11 mouse cellular contexts compared by ENCODE assay signal in the genomic region with DNA sequence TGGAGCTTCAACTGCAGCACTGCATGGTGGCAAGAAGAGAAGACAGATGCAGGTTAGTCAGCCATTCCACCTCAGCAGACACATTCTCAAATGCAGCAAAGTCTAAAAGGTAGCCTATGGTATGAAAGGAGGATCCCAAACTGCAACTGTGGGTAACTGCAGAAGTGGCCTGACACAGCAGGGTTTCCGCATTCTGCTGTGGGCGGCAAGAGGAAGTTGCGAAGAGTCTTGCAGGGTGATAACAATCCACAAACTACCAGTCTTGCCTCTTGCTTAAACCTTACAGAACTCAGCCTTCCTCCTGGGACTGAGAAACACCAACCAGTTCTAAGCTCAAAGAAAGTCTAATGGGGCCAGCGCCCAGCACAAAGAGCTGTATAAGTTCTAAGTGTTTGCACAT.
DNase-seq lines count a peak whose midpoint lies in the region; ATAC-seq and TF ChIP-seq lines count a peak whose summit lies in the region.
"Had no signal": no experiment of that assay in that cellular context is flagged by ENCODE, and none has a peak within 500 bp of the region (broad histone marks: within the 10 kb centered on the region; RNA-seq: fewer than 3 reads in every experiment).

No protein-coding gene starts in this region.

- no peaks in the 10 kb centered on the region for H3K27me3 ChIP-seq in lung, postnatal 0 days (replicated peaks; ENCODE audit: insufficient read depth, low read length)
- no peaks in the 10 kb centered on the region for H3K27me3 ChIP-seq in spleen, adult 2 months (ENCODE audit: control insufficient read depth, insufficient read depth, low read length)
- no peaks in the 10 kb centered on the region for H3K27me3 ChIP-seq in forebrain, embryonic 13.5 days
- H3K27me3 ChIP-seq: limb, embryonic 15.5 days had no signal

- peak overlapping the region; percentile 47; the same call in 1 of the 2 replicates for H3K27ac ChIP-seq in lung, postnatal 0 days (ENCODE audit: low read length)
- H3K27ac ChIP-seq in spleen, adult 2 months (ENCODE audit: insufficient read depth, low read length) = peak overlapping the region; percentile 80
- H3K27ac ChIP-seq in forebrain, embryonic 13.5 days = no peak overlapping the region
- H3K27ac ChIP-seq: limb, embryonic 15.5 days had no signal

- H3K4me3 ChIP-seq in lung, postnatal 0 days (ENCODE audit: low read depth, low read length) = 0 out of 2 replicates have a peak overlapping the region, but pooled peaks have one; percentile 3
- peak overlapping the region; percentile 72 for H3K4me3 ChIP-seq in spleen, adult 2 months (ENCODE audit: extremely low read depth, insufficient read depth, insufficient read length)
- no peak overlapping the region for H3K4me3 ChIP-seq in forebrain, embryonic 13.5 days
- H3K4me3 ChIP-seq: limb, embryonic 15.5 days had no signal

- H3K4me2 ChIP-seq in lung, postnatal 0 days (replicated peaks; ENCODE audit: low read depth, low read length) = no peak overlapping the region
- no peak overlapping the region for H3K4me2 ChIP-seq in forebrain, embryonic 13.5 days
- H3K4me2 ChIP-seq: limb, embryonic 15.5 days had no signal

- H3K36me3 ChIP-seq in lung, postnatal 0 days (ENCODE audit: insufficient read depth, low read length) = no peaks in the 10 kb centered on the region
- H3K36me3 ChIP-seq in spleen, adult 2 months (ENCODE audit: control insufficient read depth, insufficient read depth, low read length) = peaks cover 6% of the 10 kb centered on the region; the same call in 1 of the 2 replicates
- H3K36me3 ChIP-seq in forebrain, embryonic 13.5 days (ENCODE audit: poor library complexity, severe bottlenecking) = peaks cover 7% of the 10 kb centered on the region

- no peak for TF ChIP-seq EP300 in lung, postnatal 0 days (IDR thresholded peaks at IDR 0.05)

- no peak overlapping the region for H3K9ac ChIP-seq in lung, postnatal 0 days (replicated peaks; ENCODE audit: low read depth)
- no peak overlapping the region for H3K9ac ChIP-seq in forebrain, embryonic 13.5 days
- H3K9ac ChIP-seq: limb, embryonic 15.5 days had no signal

- no peaks in the 10 kb centered on the region for H3K4me1 ChIP-seq in lung, postnatal 0 days (ENCODE audit: insufficient read depth, low read depth, low read length)
- peaks cover 22% of the 10 kb centered on the region; the same call in 1 of the 2 replicates for H3K4me1 ChIP-seq in spleen, adult 2 months (ENCODE audit: control insufficient read depth, insufficient read depth, insufficient read length)
- 0 out of 2 replicates have a peak, but pooled peaks cover 3% of the 10 kb centered on the region for H3K4me1 ChIP-seq in forebrain, embryonic 13.5 days

- no peak for TF ChIP-seq CTCF in lung, postnatal 0 days (IDR thresholded peaks at IDR 0.05)
- TF ChIP-seq CTCF in spleen, adult 2 months (IDR thresholded peaks at IDR 0.05; ENCODE audit: extremely low read depth, insufficient read depth, insufficient read length, insufficient replicate concordance) = no peak

- 83% methylated on average over 4 of the region's 4 CpGs for WGBS in lung, postnatal 0 days
- 9% methylated on average over 4 of the region's 4 CpGs for WGBS in spleen, adult 2 months
- 91% methylated on average over 4 of the region's 4 CpGs for WGBS in forebrain, embryonic 13.5 days

- DNase-seq in CD8-positive naive resting alpha-beta T cell, adult 2 months (ENCODE audit: low read depth in 2 of 2, low spot score in 2 of 2) = peak; percentile 43 to 51
- DNase-seq in c-Kit-positive CD71-negative TER-119-negative erythroid progenitor cells, embryonic 14.5 days (ENCODE audit: low read depth) = peak; percentile 61
- DNase-seq in lung, postnatal 0 days (ENCODE audit: low spot score) = peak; percentile 41
- DNase-seq in spleen, adult 2 months (ENCODE audit: low read depth in 1 of 2, low spot score in 2 of 2) = peak; percentile 33 to 71
- no peak for DNase-seq in layer of hippocampus, postnatal 14 days (ENCODE audit: low spot score in 2 of 2)
- no peak for DNase-seq in cerebellum, adult 9-11 months
- no peak for DNase-seq in gastrocnemius, postnatal 25 days
- DNase-seq: cerebellum, postnatal 14 days; kidney, postnatal 14 days had no signal

- TF ChIP-seq POLR2A in spleen, adult 2 months (IDR thresholded peaks at IDR 0.05; ENCODE audit: low read depth, low read length) = peak; percentile 29; the same call in 1 of the 2 replicates

- ATAC-seq in lung, postnatal 0 days = peak; percentile 21; the same call in 1 of the 2 replicates
- no peak for ATAC-seq in forebrain, embryonic 13.5 days

- no peaks in the 10 kb centered on the region for H3K9me3 ChIP-seq in lung, postnatal 0 days (ENCODE audit: low read length)
- no peaks in the 10 kb centered on the region for H3K9me3 ChIP-seq in forebrain, embryonic 13.5 days (replicated peaks)
- H3K9me3 ChIP-seq: limb, embryonic 15.5 days had no signal

Comparison
In these comparisons a context has a peak if more than half of its experiments do, and no peak if none do; other contexts are left out.
1. DNase-seq: peak in CD8-positive naive resting alpha-beta T cell, adult 2 months (2 of 2), c-Kit-positive CD71-negative TER-119-negative erythroid progenitor cells, embryonic 14.5 days (single experiment), lung, postnatal 0 days (single experiment) and spleen, adult 2 months (2 of 2); none in layer of hippocampus, postnatal 14 days (0 of 2), cerebellum, adult 9-11 months (single experiment) and gastrocnemius, postnatal 25 days (single experiment).